Comparison of ENCODE assay signal across 28 mouse cellular contexts in the genomic region with DNA sequence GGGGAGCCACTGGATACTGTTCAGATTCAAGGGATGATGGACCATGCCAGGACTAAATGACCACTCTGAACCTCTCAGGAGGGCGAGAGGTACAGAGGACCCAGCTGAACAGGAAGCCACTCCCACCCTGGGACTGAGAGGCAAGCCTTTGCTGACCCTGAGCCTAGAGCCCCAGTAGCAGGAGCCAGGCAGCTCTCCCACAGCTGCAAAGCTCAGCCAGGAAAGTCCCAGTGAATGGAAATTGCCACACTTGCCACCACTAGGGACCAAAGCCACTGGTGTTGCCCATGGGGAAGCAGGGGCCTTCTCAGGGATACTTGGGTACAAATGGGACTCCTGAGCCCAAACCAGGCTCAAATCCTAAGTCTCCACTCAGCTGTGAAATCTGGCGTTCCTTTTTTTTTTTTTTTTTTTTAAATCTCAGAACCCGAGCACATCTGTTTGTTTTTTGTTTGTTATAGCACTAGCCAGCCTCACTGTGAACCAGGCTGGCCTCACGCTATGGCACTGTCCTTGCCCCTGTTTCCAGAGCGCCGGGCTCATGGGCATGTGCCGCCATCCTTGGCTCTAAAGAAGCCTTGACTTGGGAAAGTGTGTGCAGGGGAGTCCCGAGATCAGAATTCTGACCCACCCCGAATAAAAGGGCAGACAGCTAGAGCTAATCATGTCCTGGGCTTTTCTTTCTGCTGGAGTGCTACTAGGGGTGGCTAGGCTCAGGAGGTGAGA. TPM values are rescaled to one million over a fixed set of nuclear protein-coding genes. Genes with fewer than 3 reads are reported as not detected.
A peak's percentile ranks its signal among the peaks of the same experiment; 100 is the strongest.
DNase-seq lines count a peak whose midpoint lies in the region; ATAC-seq lines count a peak whose summit lies in the region.
"Had no signal": no experiment of that assay in that cellular context is flagged by ENCODE, and none has a peak within 500 bp of the region (broad histone marks: within the 10 kb centered on the region; RNA-seq: fewer than 3 reads in every experiment).

No protein-coding gene starts in this region.

- no peak overlapping the region for H3K4me2 ChIP-seq in forebrain, embryonic 13.5 days
- H3K4me2 ChIP-seq: forebrain, embryonic 15.5 days; heart, embryonic 13.5 days; hindbrain, embryonic 12.5 days; kidney, embryonic 15.5 days; midbrain, embryonic 12.5 days had no signal

- no peaks in the 10 kb centered on the region for H3K9me3 ChIP-seq in forebrain, embryonic 10.5 days
- no peaks in the 10 kb centered on the region for H3K9me3 ChIP-seq in forebrain, embryonic 13.5 days (replicated peaks)
- H3K9me3 ChIP-seq: forebrain, embryonic 15.5 days; heart, embryonic 13.5 days; hindbrain, embryonic 12.5 days; kidney, embryonic 15.5 days; midbrain, embryonic 12.5 days had no signal

- no peaks in the 10 kb centered on the region for H3K36me3 ChIP-seq in forebrain, embryonic 10.5 days (replicated peaks)
- no peaks in the 10 kb centered on the region for H3K36me3 ChIP-seq in forebrain, embryonic 13.5 days (ENCODE audit: poor library complexity, severe bottlenecking)
- H3K36me3 ChIP-seq: forebrain, embryonic 15.5 days; heart, embryonic 13.5 days; hindbrain, embryonic 12.5 days; kidney, embryonic 15.5 days; midbrain, embryonic 12.5 days had no signal

- H3K4me3 ChIP-seq in forebrain, embryonic 10.5 days = no peak overlapping the region
- H3K4me3 ChIP-seq in forebrain, embryonic 13.5 days = no peak overlapping the region
- H3K4me3 ChIP-seq: forebrain, embryonic 15.5 days; heart, embryonic 13.5 days; hindbrain, embryonic 12.5 days; kidney, embryonic 15.5 days; midbrain, embryonic 12.5 days had no signal

- H3K9ac ChIP-seq in forebrain, embryonic 13.5 days = no peak overlapping the region
- H3K9ac ChIP-seq: forebrain, embryonic 15.5 days; heart, embryonic 13.5 days; hindbrain, embryonic 12.5 days; kidney, embryonic 15.5 days; midbrain, embryonic 12.5 days had no signal

- ATAC-seq in forebrain, embryonic 13.5 days = no peak
- ATAC-seq in granulocyte monocyte progenitor cell, adult 5-6 weeks (replicated peaks; ENCODE audit: poor library complexity, severe bottlenecking) = peak; percentile 15; the same call in 1 of the 2 replicates
- ATAC-seq: forebrain, embryonic 15.5 days; Patski had no signal

- WGBS in forebrain, embryonic 10.5 days = 60% methylated on average over 9 of the region's 9 CpGs
- whole genome bisulfite sequencing in forebrain, embryonic 13.5 days = 51% methylated on average over 9 of the region's 9 CpGs

- DNase-seq in forebrain, embryonic 10.5 days (ENCODE audit: extremely low spot score, low spot score) = no peak
- peak; percentile 48 for DNase-seq in ovary, adult 18-20 months (ENCODE audit: low spot score)
- no peak for DNase-seq in ovary, postnatal 36 days (ENCODE audit: low spot score)
- no peak for DNase-seq in kidney, postnatal 25 days
- no peak for DNase-seq in spleen, adult 18-20 months
- DNase-seq: cerebellum, adult 18-20 months; cerebellum, postnatal 25 days; heart, postnatal 14 days; kidney, adult 11 months; right cerebral cortex, postnatal 14 days had no signal

- H3K27me3 ChIP-seq in forebrain, embryonic 10.5 days (ENCODE audit: poor library complexity, severe bottlenecking) = peaks cover 22% of the 10 kb centered on the region
- no peaks in the 10 kb centered on the region for H3K27me3 ChIP-seq in forebrain, embryonic 13.5 days
- H3K27me3 ChIP-seq: forebrain, embryonic 15.5 days; hindbrain, embryonic 12.5 days; kidney, embryonic 15.5 days; Patski had no signal

- H3K27ac ChIP-seq in forebrain, embryonic 10.5 days = peak overlapping the region; percentile 40; the same call in 1 of the 2 replicates
- no peak overlapping the region for H3K27ac ChIP-seq in forebrain, embryonic 13.5 days
- H3K27ac ChIP-seq: forebrain, embryonic 15.5 days; heart, embryonic 13.5 days; hindbrain, embryonic 12.5 days; kidney, embryonic 15.5 days; midbrain, embryonic 12.5 days had no signal

- peaks cover 65% of the 10 kb centered on the region for H3K4me1 ChIP-seq in forebrain, embryonic 10.5 days
- H3K4me1 ChIP-seq in forebrain, embryonic 13.5 days = peaks cover 46% of the 10 kb centered on the region

RNA-seq across cellular contexts. Expression of gene 1700017B05Rik, which starts 9.6 kb away (rescaled TPM):
- 14.8 and 15.6 TPM in 2 replicates for polyA plus RNA-seq in forebrain, embryonic 10.5 days (2016; fragmentation: Nextera tagmentation; extraction: Ambion mirVana)
- polyA plus RNA-seq in forebrain, embryonic 13.5 days (2015; fragmentation: Nextera tagmentation; extraction: Ambion mirVana) = 5.8 and 8.0 TPM in 2 replicates
- total RNA-seq in granulocyte monocyte progenitor cell, adult 5-6 weeks (2014; fragmentation: Nextera tagmentation) = 38.6 and 43.6 TPM in 2 replicates
- 18.9 and 20.0 TPM in 2 replicates for total RNA-seq in granulocyte monocyte progenitor cell, adult 5-6 weeks (2017)

RNA-seq across cellular contexts. Expression of gene Trcg1, which starts 35.6 kb away (rescaled TPM):
- 0.05 TPM in 1 of 2 replicates, not detected in the other for polyA plus RNA-seq in forebrain, embryonic 10.5 days (2016; fragmentation: Nextera tagmentation; extraction: Ambion mirVana)
- polyA plus RNA-seq in forebrain, embryonic 13.5 days (2015; fragmentation: Nextera tagmentation; extraction: Ambion mirVana) = not detected in 2 replicates
- not detected in 2 replicates for total RNA-seq in granulocyte monocyte progenitor cell, adult 5-6 weeks (2014; fragmentation: Nextera tagmentation)
- not detected in 2 replicates for total RNA-seq in granulocyte monocyte progenitor cell, adult 5-6 weeks (2017)
- total RNA-seq: gastrocnemius, adult 8-10 months; heart, postnatal 14 days; layer of hippocampus, postnatal 14 days; liver, adult 2 months had no signal
- polyA plus RNA-seq: embryonic facial prominence, embryonic 14.5 days; forebrain, embryonic 15.5 days; gonadal fat pad, adult 2 months; hindbrain, embryonic 12.5 days; kidney, embryonic 15.5 days; limb, embryonic 11.5 days; liver, adult 2 months; liver, embryonic 16.5 days; lung, embryonic 16.5 days; midbrain, embryonic 12.5 days; Patski; spleen, adult 2 months; stomach, embryonic 14.5 days had no signal
